Mouse (Mus musculus): ENCODE measurements around the gene Gm16429.
"Not testable (repeated sequence)": the region's sequence is repeated elsewhere in the genome, so short reads cannot be mapped to it uniquely, and the experiment has no call there.

Gene Gm16429

GRCm38 (mm10) chr5:93928952-93929351 is at the start of gene Gm16429:
Gene Gm16429, minus strand, starts transcription at chr5:93929052.
- not testable (repeated sequence) for DNase-seq (ENCODE audit: inconsistent ontology term)

All from Muller cell, postnatal 12 days (primary cell).